In the genomic region with DNA sequence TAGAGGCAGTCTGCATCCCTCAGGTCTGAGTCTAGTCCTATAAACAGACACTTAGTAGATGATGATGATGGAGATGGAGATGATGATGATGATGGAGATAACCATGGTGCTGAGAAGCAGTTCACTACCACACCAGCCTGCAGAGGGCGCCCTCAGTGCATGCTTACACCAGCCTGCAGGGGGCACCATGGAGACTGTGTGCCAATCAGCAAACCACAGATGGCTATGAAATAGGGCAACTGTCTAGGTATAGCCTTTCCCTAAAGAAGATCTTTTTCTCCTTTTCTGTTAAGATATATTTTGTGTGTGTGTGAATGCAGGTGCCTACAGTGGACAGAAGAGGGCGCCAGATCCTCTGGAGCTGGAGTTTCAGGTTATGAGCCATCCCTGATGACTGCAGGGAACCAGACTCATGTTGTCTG, we compare ENCODE assay signal across 7 mouse cellular contexts. TPM values are rescaled to one million over a fixed set of nuclear protein-coding genes. Genes with fewer than 3 reads are reported as not detected.
DNase-seq lines count a peak whose midpoint lies in the region; ATAC-seq and TF ChIP-seq lines count a peak whose summit lies in the region.

No protein-coding gene starts in this region.

- H3K27me3 ChIP-seq in C2C12 (ENCODE audit: control insufficient read depth, insufficient read depth, insufficient read length) = no peaks in the 10 kb centered on the region
- peaks cover 44% of the 10 kb centered on the region for H3K27me3 ChIP-seq in E14TG2a.4 (ENCODE audit: insufficient read depth, low read length)
- H3K27me3 ChIP-seq in lung, postnatal 0 days (replicated peaks; ENCODE audit: insufficient read depth, low read length) = no peaks in the 10 kb centered on the region

- H3K9me3 ChIP-seq in E14TG2a.4 (ENCODE audit: low read length) = no peaks in the 10 kb centered on the region
- H3K9me3 ChIP-seq in lung, postnatal 0 days (ENCODE audit: low read length) = no peaks in the 10 kb centered on the region

- H3K4me3 ChIP-seq in layer of hippocampus, adult 2 months = no peak overlapping the region
- H3K4me3 ChIP-seq in C2C12 (ENCODE audit: insufficient read depth, poor library complexity, severe bottlenecking) (no peak overlapping the region), E14TG2a.4 (replicated peaks; ENCODE audit: low read length) (no peak overlapping the region)
- no peak overlapping the region for H3K4me3 ChIP-seq in lung, postnatal 0 days (ENCODE audit: low read depth, low read length)

- TF ChIP-seq EP300 in lung, postnatal 0 days (IDR thresholded peaks at IDR 0.05) = no peak

- H3K36me3 ChIP-seq in C2C12 (ENCODE audit: control insufficient read depth, insufficient read depth) = no peaks in the 10 kb centered on the region
- H3K36me3 ChIP-seq in E14TG2a.4 (ENCODE audit: insufficient read depth, low read length) = no peaks in the 10 kb centered on the region
- H3K36me3 ChIP-seq in lung, postnatal 0 days (ENCODE audit: insufficient read depth, low read length) = no peaks in the 10 kb centered on the region

- H3K27ac ChIP-seq in layer of hippocampus, adult 2 months = no peak overlapping the region
- H3K27ac ChIP-seq in lung, postnatal 0 days (ENCODE audit: low read length) = no peak overlapping the region

- H3K79me2 ChIP-seq in C2C12 (ENCODE audit: control insufficient read depth, insufficient read depth) = peaks cover 2% of the 10 kb centered on the region

- no peak overlapping the region for H3K4me2 ChIP-seq in lung, postnatal 0 days (replicated peaks; ENCODE audit: low read depth, low read length)

- peak in 1 of 2 experiments; percentile 62 for DNase-seq in layer of hippocampus, adult 2 months (ENCODE audit: low spot score in 2 of 2)
- DNase-seq in layer of hippocampus, adult 9-11 months = no peak
- peak; percentile 45 for DNase-seq in cerebellum, adult 9-10 months
- DNase-seq in lung, postnatal 0 days (ENCODE audit: low spot score) = peak; percentile 62
- DNase-seq in thymus, postnatal 25 days = peak; percentile 60

- H3K9ac ChIP-seq in lung, postnatal 0 days (replicated peaks; ENCODE audit: low read depth) = no peak overlapping the region

- H3K4me1 ChIP-seq in E14TG2a.4 (replicated peaks; ENCODE audit: low read depth, low read length) = peaks cover 19% of the 10 kb centered on the region
- peaks cover 9% of the 10 kb centered on the region; the same call in 1 of the 2 replicates for H3K4me1 ChIP-seq in lung, postnatal 0 days (ENCODE audit: insufficient read depth, low read depth, low read length)

- peak; percentile 81 for TF ChIP-seq CTCF in layer of hippocampus, adult 2 months (conservative IDR thresholded peaks at IDR 0.05)
- TF ChIP-seq CTCF in C2C12 (IDR thresholded peaks at IDR 0.05; ENCODE audit: control insufficient read depth, insufficient read depth, insufficient read length) (peak; percentile 87), E14TG2a.4 (conservative IDR thresholded peaks at IDR 0.05; ENCODE audit: low read length) (peak; percentile 80)
- TF ChIP-seq CTCF in lung, postnatal 0 days (IDR thresholded peaks at IDR 0.05) = peak; percentile 92

- H3K79me3 ChIP-seq in C2C12 (ENCODE audit: low read depth) = no peaks in the 10 kb centered on the region

- no peak for ATAC-seq in lung, postnatal 0 days

- WGBS in lung, postnatal 0 days = 13% methylated on average over 2 of the region's 2 CpGs

- no peak overlapping the region for H3ac ChIP-seq in C2C12 (ENCODE audit: control insufficient read depth, insufficient read length, low read depth)

TF ChIP-seq in C2C12, 6 proteins besides CTCF, POLR2A, EP300 and RAD21:
- TF ChIP-seq CEBPB (IDR thresholded peaks at IDR 0.05; ENCODE audit: low read depth) (no peak), MAX (IDR thresholded peaks at IDR 0.05) (no peak), MYOD1 (IDR thresholded peaks at IDR 0.05; ENCODE audit: control insufficient read depth, insufficient read length, low read depth) (no peak), MYOG (IDR thresholded peaks at IDR 0.05; ENCODE audit: control insufficient read depth, extremely low read depth, insufficient read length) (no peak), USF1 (IDR thresholded peaks at IDR 0.05; ENCODE audit: low read depth) (no peak), FOSL1 (IDR thresholded peaks at IDR 0.05; ENCODE audit: insufficient read depth, low read length, poor library complexity, severe bottlenecking) (no peak)
TF ChIP-seq in C2C12: peak in this region for 0.

RNA-seq across cellular contexts. Expression of a gene that starts 4.8 kb away (rescaled TPM):
- total RNA-seq in layer of hippocampus, adult 2 months (2021) = 10 to 100 TPM; 10.2 to 11.1 TPM
- polyA plus RNA-seq in C2C12 (2012; fragmentation: generic; extraction: Trizol) = 21.7 TPM
- polyA plus RNA-seq in lung, postnatal 0 days (2015; fragmentation: Nextera tagmentation; extraction: Ambion mirVana) = 7.4 and 9.4 TPM in 2 replicates

RNA-seq across cellular contexts. Expression of a gene that starts 42.9 kb away (rescaled TPM):
- 1 to 10 TPM; 1.1 to 1.8 TPM for total RNA-seq in layer of hippocampus, adult 2 months (2021)
- 0.11 TPM for polyA plus RNA-seq in C2C12 (2012; fragmentation: generic; extraction: Trizol)
- polyA plus RNA-seq in lung, postnatal 0 days (2015; fragmentation: Nextera tagmentation; extraction: Ambion mirVana) = 0.94 and 1.4 TPM in 2 replicates

RNA-seq across cellular contexts. Expression of a gene that starts 46.5 kb away (rescaled TPM):
- total RNA-seq in layer of hippocampus, adult 2 months (2021) = 100 to 1,000 TPM; 253 to 450 TPM
- not detected for polyA plus RNA-seq in C2C12 (2012; fragmentation: generic; extraction: Trizol)
- polyA plus RNA-seq in lung, postnatal 0 days (2015; fragmentation: Nextera tagmentation; extraction: Ambion mirVana) = 27,628 and 32,987 TPM in 2 replicates

RNA-seq across cellular contexts. Expression of a gene that starts 56.0 kb away (rescaled TPM):
- 1 to 10 TPM; 1.0 to 1.7 TPM for total RNA-seq in layer of hippocampus, adult 2 months (2021)
- not detected for polyA plus RNA-seq in C2C12 (2012; fragmentation: generic; extraction: Trizol)
- 2.8 and 4.0 TPM in 2 replicates for polyA plus RNA-seq in lung, postnatal 0 days (2015; fragmentation: Nextera tagmentation; extraction: Ambion mirVana)

RNA-seq across cellular contexts. Expression of a gene that starts 59.5 kb away (rescaled TPM):
- 100 to 1,000 TPM; 315 to 509 TPM for total RNA-seq in layer of hippocampus, adult 2 months (2021)
- 12.1 TPM for polyA plus RNA-seq in C2C12 (2012; fragmentation: generic; extraction: Trizol)
- 11,284 and 13,685 TPM in 2 replicates for polyA plus RNA-seq in lung, postnatal 0 days (2015; fragmentation: Nextera tagmentation; extraction: Ambion mirVana)

Comparison
In these comparisons a context has a peak if more than half of its experiments do, and no peak if none do; other contexts are left out.
1. RNA of a gene that starts 46.5 kb away (polyA plus RNA-seq): 27,628 to 32,987 TPM in lung, postnatal 0 days; not detected in C2C12 (single experiment); every median in the first group is over 1,000 times any median in the second.
2. Peak in every context shown above with its lines, with median percentiles within 50 percentile points of each other: CTCF ChIP-seq.